Mouse (Mus musculus) heart, adult 10 weeks (tissue): ENCODE measurements around the gene Cbl. TPM values are rescaled to one million over a fixed set of nuclear protein-coding genes. Genes with fewer than 3 reads are reported as not detected.

ENCODE experiments used
- polyA plus RNA-seq: library from polyadenylated mRNA; stranded (reverse); fragments of 350-450 nt; fragmentation: Illumina TruSeq; extraction: RNeasy Lipid Tissue Mini Kit (QIAGEN cat#74804); gene quantifications from one replicate; pipeline ENCODE4 v1.2.3, GENCODE M21; 2014; ENCODE audit warnings: low read depth, low replicate concordance

Gene Cbl
- polyA plus RNA-seq: 9.4 TPM

GRCm38 (mm10) chr9:44233802-44234478 lies at the start of gene Cbl:
TSS of gene Cbl (minus strand) at chr9:44234049.

GRCm38 (mm10) chr9:44268432-44268831 lies 34.6 kb upstream of the Cbl start, which contains the start of gene Nlrx1:
TSS of gene Nlrx1 (minus strand) at chr9:44268599.

GRCm38 (mm10) chr9:44251314-44251713 lies 17.5 kb upstream of the Cbl start, which contains the start of gene Pdzd3:
TSS of gene Pdzd3 (minus strand) at chr9:44251471.

GRCm38 (mm10) chr9:44240399-44240798 lies 6.5 kb upstream of the Cbl start, which contains the start of gene Ccdc153:
TSS of gene Ccdc153 (plus strand) at chr9:44240676.

GRCm38 (mm10) chr9:44134101-44134850 lies 99.6 kb downstream of the Cbl start, which contains the start of gene Mcam:
TSS of gene Mcam (plus strand) at chr9:44134469.

DNA sequence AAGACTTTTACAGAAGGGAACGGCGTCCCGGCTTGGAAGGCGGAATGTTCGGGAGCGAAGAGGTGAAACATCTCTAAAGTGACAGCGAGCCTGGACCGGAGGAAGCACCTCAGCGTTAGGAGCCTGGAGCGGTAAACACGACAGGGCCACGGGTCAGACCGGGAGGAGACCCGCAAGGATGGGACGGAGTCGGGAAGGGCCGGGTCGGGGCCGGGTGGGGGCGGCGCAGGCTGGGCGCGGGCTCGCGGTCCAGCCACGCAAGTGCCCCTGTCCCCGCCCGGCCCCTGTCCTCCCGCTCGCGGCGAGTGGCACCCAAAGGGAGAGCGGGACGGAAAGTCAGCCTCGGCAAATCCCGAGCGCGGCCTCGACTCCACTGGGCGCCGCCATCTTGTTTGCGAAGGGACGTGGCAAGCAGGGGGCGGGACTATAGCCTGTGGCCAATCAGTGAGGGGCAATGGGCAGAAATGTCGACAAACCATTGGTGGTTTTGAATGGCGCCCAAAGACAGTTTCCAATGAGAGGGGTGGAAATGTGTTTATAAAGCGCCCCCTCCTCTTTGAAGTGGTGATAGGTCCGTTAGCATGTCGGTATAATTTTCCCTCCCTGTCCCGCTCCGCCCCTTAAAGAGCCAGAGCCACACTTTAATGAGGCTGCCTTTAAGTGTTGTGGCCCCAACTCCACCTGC lies 120.6 kb downstream of the Cbl start, which contains the start of the genes Gm49380 and Rnf26:
TSS of gene Gm49380 (minus strand) at position 396 of the 685 bp plus-strand sequence.
TSS of gene Rnf26 (minus strand) at position 413 of the 685 bp plus-strand sequence.

DNA sequence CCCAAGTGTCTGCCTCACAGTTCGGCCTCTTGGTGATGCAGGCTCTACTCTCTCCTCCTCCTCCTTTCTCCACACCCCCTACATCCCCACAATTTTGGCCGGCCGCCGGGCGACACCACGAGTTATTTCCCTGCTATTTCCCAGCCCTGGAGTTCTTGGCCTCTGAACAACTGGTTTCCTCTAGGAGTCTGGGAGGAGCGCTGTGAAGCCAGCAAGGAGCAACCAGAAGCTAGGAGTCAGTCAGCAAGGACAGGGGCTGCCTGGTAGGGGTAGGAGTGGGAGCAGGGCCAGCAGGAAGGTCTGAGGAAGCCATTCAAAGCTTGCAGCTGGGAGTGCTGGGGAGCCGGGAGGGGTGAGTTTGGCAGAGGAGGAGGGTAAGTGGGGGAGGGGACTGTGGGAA lies 126.7 kb downstream of the Cbl start, which contains the start of gene C1qtnf5:
TSS of gene C1qtnf5 (plus strand) at position 136 of the 400 bp plus-strand sequence.

GRCm38 (mm10) chr9:44101490-44101889 lies 132.4 kb downstream of the Cbl start, which contains the start of gene Mfrp:
TSS of gene Mfrp (plus strand) at chr9:44101729.

Other genes with a start within 250 kb of the Cbl start
- 18.9 TPM for gene Thy1, start 190.7 kb downstream of the Cbl start, polyA plus RNA-seq
- 58.5 TPM for gene Usp2, start 167.0 kb downstream of the Cbl start, polyA plus RNA-seq
- not detected for gene Mfrp, start 132.3 kb downstream of the Cbl start, polyA plus RNA-seq
- gene C1qtnf5, start 126.8 kb downstream of the Cbl start, polyA plus RNA-seq: 5.8 TPM
- 0.18 TPM for gene Gm49380, start 120.5 kb downstream of the Cbl start, polyA plus RNA-seq
- 5.6 TPM for gene Rnf26, start 120.5 kb downstream of the Cbl start, polyA plus RNA-seq
- gene Mcam, start 99.6 kb downstream of the Cbl start, polyA plus RNA-seq: 45.0 TPM
- not detected for gene Ccdc153, start 6.6 kb upstream of the Cbl start, polyA plus RNA-seq
- 2.5 TPM for gene Pdzd3, start 17.4 kb upstream of the Cbl start, polyA plus RNA-seq
- gene Nlrx1, start 34.5 kb upstream of the Cbl start, polyA plus RNA-seq: 13.5 TPM
- gene Abcg4, start 54.6 kb upstream of the Cbl start, polyA plus RNA-seq: 0.47 TPM
- gene Hinfp, start 71.6 kb upstream of the Cbl start, polyA plus RNA-seq: 7.7 TPM
- 16.3 TPM for gene C2cd2l, start 86.2 kb upstream of the Cbl start, polyA plus RNA-seq
- gene Dpagt1, start 92.0 kb upstream of the Cbl start, polyA plus RNA-seq: 17.7 TPM
- gene H2afx, start 100.6 kb upstream of the Cbl start, polyA plus RNA-seq: 8.9 TPM
- 44.7 TPM for gene Hmbs, start 110.2 kb upstream of the Cbl start, polyA plus RNA-seq
- 19.6 TPM for gene Vps11, start 127.6 kb upstream of the Cbl start, polyA plus RNA-seq
- 24.8 TPM for gene Hyou1, start 145.4 kb upstream of the Cbl start, polyA plus RNA-seq
- gene Slc37a4, start 162.8 kb upstream of the Cbl start, polyA plus RNA-seq: 25.1 TPM
- gene Rps25, start 173.1 kb upstream of the Cbl start, polyA plus RNA-seq: 932 TPM
- gene Trappc4, start 173.6 kb upstream of the Cbl start, polyA plus RNA-seq: 48.1 TPM
- gene Ccdc84, start 184.5 kb upstream of the Cbl start, polyA plus RNA-seq: 13.8 TPM
- not detected for gene Foxr1, start 207.1 kb upstream of the Cbl start, polyA plus RNA-seq
- not detected for gene Upk2, start 220.9 kb upstream of the Cbl start, polyA plus RNA-seq
- gene Bcl9l, start 248.8 kb upstream of the Cbl start, polyA plus RNA-seq: 22.5 TPM